Mouse (Mus musculus) midbrain, embryonic 12.5 days (tissue): ENCODE measurements around the gene Nup205. TPM values are rescaled to one million over a fixed set of nuclear protein-coding genes. Genes with fewer than 3 reads are reported as not detected.

Source experiments
- ATAC-seq: fragments of 200-750 bp; cut with Nextera tagmentation; 2 replicates; pipeline ENCODE4 v1.8.0; 2017; ENCODE audit warnings: low read depth, moderate TSS enrichment, moderate library complexity; ENCODE audit not compliant: low FRiP score
- H3K27ac ChIP-seq: fragments of 300-500 bp; sonication (generic); replicated peaks from 2 replicates; pipeline ENCODE4 v1.5.1; 2016; ENCODE audit warnings: mild to moderate bottlenecking
- H3K27me3 ChIP-seq: fragments of 300-500 bp; sonication (generic); 2 replicates; pipeline ENCODE4 v1.6.1; 2016; ENCODE audit warnings: mild to moderate bottlenecking
- H3K36me3 ChIP-seq: fragments of 300-500 bp; sonication (generic); 2 replicates; pipeline ENCODE4 v1.6.1; 2016
- H3K4me1 ChIP-seq: fragments of 300-500 bp; sonication (generic); 2 replicates; pipeline ENCODE4 v1.6.1; 2016
- H3K4me2 ChIP-seq: fragments of 300-500 bp; sonication (generic); replicated peaks from 2 replicates; pipeline ENCODE4 v1.6.1; 2016; ENCODE audit warnings: mild to moderate bottlenecking, moderate library complexity
- H3K4me3 ChIP-seq: fragments of 300-500 bp; sonication (generic); 2 replicates; pipeline ENCODE4 v1.5.1; 2016; ENCODE audit warnings: mild to moderate bottlenecking
- H3K9ac ChIP-seq: fragments of 300-500 bp; sonication (generic); replicated peaks from 2 replicates; pipeline ENCODE4 v1.6.1; 2016; ENCODE audit warnings: mild to moderate bottlenecking, moderate library complexity
- H3K9me3 ChIP-seq: fragments of 300-500 bp; sonication (generic); 2 replicates; pipeline ENCODE4 v1.6.1; 2016; ENCODE audit warnings: mild to moderate bottlenecking
- WGBS: fragments of 180-500 bp; shearing (Covaris S2); methylation state at CpG from one replicate; pipeline ENCODE4 v1.1.7; 2016; 5-methylcytosine and 5-hydroxymethylcytosine counted together
- polyA plus RNA-seq: library from polyadenylated mRNA; unstranded; fragments of >200 nt; fragmentation: Nextera tagmentation; extraction: Ambion mirVana; gene quantifications from 2 replicates; pipeline ENCODE4 v1.2.1, GENCODE M21; 2016

The Nup205 gene
- polyA plus RNA-seq, 1 experiment from 2014 or later, result 47.1 TPM

DNA sequence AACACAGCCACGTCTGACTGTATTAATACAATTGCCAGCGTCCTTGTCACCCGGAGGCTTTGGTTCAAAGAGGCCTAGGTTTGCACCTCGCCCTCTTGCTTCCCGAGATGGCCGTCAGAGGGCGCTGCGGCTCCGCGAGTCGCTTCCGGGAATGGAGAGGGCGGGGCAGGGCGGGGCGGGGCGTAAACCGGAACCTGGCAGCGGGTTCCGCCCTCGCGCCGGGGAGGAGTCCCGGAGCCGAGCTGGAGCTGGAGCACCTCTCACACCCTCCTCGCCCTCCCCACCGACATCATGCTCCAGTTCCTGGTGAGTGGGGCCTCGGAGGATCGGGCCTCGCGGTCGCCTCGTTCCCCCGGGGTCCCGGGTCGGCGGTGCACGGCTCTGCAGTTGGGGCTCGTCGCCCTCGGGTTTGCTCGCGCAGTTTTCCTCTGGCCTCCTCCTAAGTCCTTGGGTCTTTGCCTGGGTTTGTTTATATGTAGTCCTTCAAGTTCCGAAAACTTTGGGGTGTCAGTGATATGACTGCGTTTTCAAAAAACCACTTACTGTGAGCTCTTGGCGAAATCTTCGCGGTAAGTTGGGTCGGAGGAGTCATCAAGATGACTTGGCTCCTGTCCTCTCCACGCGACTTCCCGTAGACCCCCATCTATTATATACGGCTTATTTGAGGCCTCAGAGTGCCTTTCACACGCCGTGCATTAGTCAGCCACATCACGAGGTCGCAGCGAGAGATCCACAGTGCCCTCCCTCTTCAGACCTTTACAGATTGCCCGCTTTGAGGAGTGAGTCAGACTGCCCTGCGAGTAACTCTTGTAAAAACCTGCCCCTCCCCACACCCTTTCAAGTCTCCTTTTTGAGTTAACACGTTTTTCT lies 75.5 kb downstream of the Nup205 start:
- H3K9me3 ChIP-seq, result no peaks in the 10 kb centered on the region
- under 1% methylated on average over 60 of the region's 60 CpGs for WGBS
- no peaks in the 10 kb centered on the region for H3K27me3 ChIP-seq
- H3K4me1 ChIP-seq, result peaks cover 30% of the 10 kb centered on the region
- no peaks in the 10 kb centered on the region for H3K36me3 ChIP-seq
- H3K9ac ChIP-seq, result peak overlapping the region; percentile 83
- H3K27ac ChIP-seq, result peak overlapping the region; percentile 65
- peak overlapping the region; percentile 80 for H3K4me3 ChIP-seq
- peak overlapping the region; percentile 71 for H3K4me2 ChIP-seq
- ATAC-seq, result peak; percentile 93

DNA sequence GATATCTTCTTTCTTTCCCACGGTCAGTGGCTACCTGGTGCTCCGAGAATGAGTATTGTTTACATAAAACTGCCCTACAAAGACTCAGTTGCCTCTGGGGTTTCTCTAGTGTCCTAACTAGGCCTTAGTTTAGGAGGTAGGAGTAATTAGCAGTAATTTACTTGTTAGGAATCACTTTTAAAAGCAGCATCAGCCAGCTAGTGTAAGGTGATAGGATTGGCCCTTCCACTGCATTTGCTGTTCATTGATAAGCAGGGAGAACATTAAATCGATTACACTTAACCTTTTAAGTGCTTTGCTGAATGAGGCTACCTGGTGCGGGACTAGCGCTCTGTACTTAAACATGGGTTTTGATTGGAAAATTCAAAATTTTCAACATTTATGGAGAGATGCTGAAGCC lies 76.3 kb downstream of the Nup205 start:
- peaks cover 30% of the 10 kb centered on the region for H3K4me1 ChIP-seq
- H3K4me2 ChIP-seq, result peak overlapping the region; percentile 71
- 49% methylated on average over 5 of the region's 5 CpGs for WGBS
- no peak overlapping the region for H3K27ac ChIP-seq
- H3K9me3 ChIP-seq, result no peaks in the 10 kb centered on the region
- H3K36me3 ChIP-seq, result no peaks in the 10 kb centered on the region
- ATAC-seq, result no peak
- H3K4me3 ChIP-seq, result peak overlapping the region; percentile 80
- no peaks in the 10 kb centered on the region for H3K27me3 ChIP-seq
- H3K9ac ChIP-seq, result peak overlapping the region; percentile 83

GRCm38 (mm10) chr6:35254136-35254904 lies 77.1 kb downstream of the Nup205 start:
- Histone ChIP-seq H3K4me1 (peaks cover 30% of the 10 kb centered on the region), H3K36me3 (no peaks in the 10 kb centered on the region), H3K4me2 (peak overlapping the region; percentile 71), H3K9ac (peak overlapping the region; percentile 34; the same call in 1 of the 2 replicates), H3K27ac (peak overlapping the region; percentile 30; the same call in 1 of the 2 replicates), H3K9me3 (no peaks in the 10 kb centered on the region), H3K27me3 (no peaks in the 10 kb centered on the region), H3K4me3 (peak overlapping the region; percentile 80)
- WGBS, result 56% methylated on average over 9 of the region's 9 CpGs
- ATAC-seq, result no peak

DNA sequence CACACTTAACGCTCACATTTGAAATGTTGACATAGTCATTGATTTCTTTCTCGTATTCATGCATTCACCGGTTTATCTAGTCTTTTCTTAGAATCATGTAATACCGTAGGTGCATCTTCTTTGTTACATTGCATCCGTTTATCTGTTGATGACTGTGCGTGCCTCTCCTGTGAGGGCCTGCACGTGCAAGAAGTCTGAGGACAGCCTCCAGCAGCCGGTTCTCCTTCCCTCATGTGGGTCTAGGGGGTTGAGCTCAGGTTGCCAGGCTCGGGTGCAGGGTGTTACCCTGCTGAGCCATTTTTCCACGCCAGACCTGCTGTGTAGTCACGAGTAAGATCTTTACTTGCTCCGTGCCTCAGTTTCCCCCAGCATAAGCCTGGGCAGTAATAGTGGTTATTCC lies 77.8 kb downstream of the Nup205 start:
- no peak overlapping the region for H3K4me3 ChIP-seq
- ATAC-seq, result no peak
- no peaks in the 10 kb centered on the region for H3K9me3 ChIP-seq
- no peaks in the 10 kb centered on the region for H3K27me3 ChIP-seq
- peak overlapping the region; percentile 71 for H3K4me2 ChIP-seq
- no peaks in the 10 kb centered on the region for H3K36me3 ChIP-seq
- H3K27ac ChIP-seq, result 0 out of 2 replicates have a peak overlapping the region, but pooled peaks have one; percentile 30
- H3K4me1 ChIP-seq, result peaks cover 30% of the 10 kb centered on the region
- H3K9ac ChIP-seq, result no peak overlapping the region
- 79% methylated on average over 12 of the region's 12 CpGs for WGBS

- ATAC-seq, result no peak
- no peak overlapping the region for H3K9ac ChIP-seq
- no peaks in the 10 kb centered on the region for H3K9me3 ChIP-seq
- H3K27ac ChIP-seq, result no peak overlapping the region
- H3K27me3 ChIP-seq, result no peaks in the 10 kb centered on the region
- peaks cover 30% of the 10 kb centered on the region for H3K4me1 ChIP-seq
- H3K4me2 ChIP-seq, result no peak overlapping the region
- H3K36me3 ChIP-seq, result peaks cover 5% of the 10 kb centered on the region
- 90% methylated on average over 7 of the region's 7 CpGs for WGBS
- H3K4me3 ChIP-seq, result no peak overlapping the region
Observed at GRCm38 (mm10) chr6:35256691-35257090, 79.5 kb downstream of the Nup205 start.

GRCm38 (mm10) chr6:35257626-35258190 lies 80.5 kb downstream of the Nup205 start:
- WGBS, result 88% methylated on average over 13 of the region's 13 CpGs
- Histone ChIP-seq H3K27me3 (no peaks in the 10 kb centered on the region), H3K9me3 (no peaks in the 10 kb centered on the region), H3K4me2 (no peak overlapping the region), H3K4me1 (peaks cover 25% of the 10 kb centered on the region), H3K36me3 (peaks cover 14% of the 10 kb centered on the region), H3K27ac (no peak overlapping the region), H3K4me3 (no peak overlapping the region), H3K9ac (no peak overlapping the region)
- ATAC-seq, result no peak

DNA sequence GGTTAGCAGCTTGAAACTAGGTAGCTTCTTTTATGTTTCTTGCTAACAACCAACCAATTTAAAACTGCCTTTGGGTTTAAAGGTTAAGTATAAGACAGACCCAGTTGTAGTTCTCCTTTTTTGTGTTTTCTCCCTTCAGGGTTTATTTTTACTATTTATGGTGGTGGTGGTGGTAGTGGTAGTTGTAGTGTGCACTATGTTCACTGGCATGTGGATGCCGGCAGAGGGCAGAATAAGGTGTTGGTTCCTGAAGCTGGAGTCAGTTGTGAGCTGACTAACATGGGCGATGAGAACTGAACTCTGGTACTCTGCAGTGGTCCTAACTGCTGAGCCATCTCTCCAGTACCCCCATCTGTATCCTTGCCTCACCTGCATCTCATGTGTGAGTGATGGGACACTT lies 81.7 kb downstream of the Nup205 start:
- no peaks in the 10 kb centered on the region for H3K9me3 ChIP-seq
- WGBS, result 95% methylated on average over 2 of the region's 2 CpGs

GRCm38 (mm10) chr6:35259526-35259925 lies 82.3 kb downstream of the Nup205 start:
- Histone ChIP-seq H3K4me3 (no peak overlapping the region), H3K9ac (no peak overlapping the region), H3K4me1 (peaks cover 13% of the 10 kb centered on the region), H3K4me2 (no peak overlapping the region), H3K27me3 (no peaks in the 10 kb centered on the region), H3K36me3 (peaks cover 28% of the 10 kb centered on the region), H3K9me3 (no peaks in the 10 kb centered on the region), H3K27ac (no peak overlapping the region)
- 81% methylated on average over 5 of the region's 5 CpGs for WGBS
- ATAC-seq, result no peak

More for the DNA sequence above, 81.7 kb downstream of the Nup205 start:
- Histone ChIP-seq H3K4me1 (peaks cover 19% of the 10 kb centered on the region), H3K4me3 (no peak overlapping the region), H3K9ac (no peak overlapping the region), H3K27ac (no peak overlapping the region), H3K27me3 (no peaks in the 10 kb centered on the region), H3K36me3 (peaks cover 24% of the 10 kb centered on the region), H3K4me2 (no peak overlapping the region)
- ATAC-seq, result no peak

GRCm38 (mm10) chr6:35260531-35260930 lies 83.3 kb downstream of the Nup205 start:
- H3K36me3 ChIP-seq, result peaks cover 28% of the 10 kb centered on the region
- H3K4me2 ChIP-seq, result no peak overlapping the region
- peaks cover 3% of the 10 kb centered on the region for H3K4me1 ChIP-seq
- 88% methylated on average over 7 of the region's 7 CpGs for WGBS
- H3K9me3 ChIP-seq, result no peaks in the 10 kb centered on the region
- H3K9ac ChIP-seq, result no peak overlapping the region
- no peak overlapping the region for H3K4me3 ChIP-seq
- no peaks in the 10 kb centered on the region for H3K27me3 ChIP-seq
- no peak overlapping the region for H3K27ac ChIP-seq
- no peak for ATAC-seq

GRCm38 (mm10) chr6:35265580-35266278 lies 88.5 kb downstream of the Nup205 start:
- Histone ChIP-seq H3K4me2 (no peak overlapping the region), H3K9me3 (no peaks in the 10 kb centered on the region), H3K4me1 (no peaks in the 10 kb centered on the region), H3K9ac (no peak overlapping the region), H3K36me3 (peaks cover 32% of the 10 kb centered on the region), H3K27ac (no peak overlapping the region), H3K27me3 (no peaks in the 10 kb centered on the region), H3K4me3 (no peak overlapping the region)
- ATAC-seq, result no peak
- WGBS, result 90% methylated on average over 15 of the region's 15 CpGs

DNA sequence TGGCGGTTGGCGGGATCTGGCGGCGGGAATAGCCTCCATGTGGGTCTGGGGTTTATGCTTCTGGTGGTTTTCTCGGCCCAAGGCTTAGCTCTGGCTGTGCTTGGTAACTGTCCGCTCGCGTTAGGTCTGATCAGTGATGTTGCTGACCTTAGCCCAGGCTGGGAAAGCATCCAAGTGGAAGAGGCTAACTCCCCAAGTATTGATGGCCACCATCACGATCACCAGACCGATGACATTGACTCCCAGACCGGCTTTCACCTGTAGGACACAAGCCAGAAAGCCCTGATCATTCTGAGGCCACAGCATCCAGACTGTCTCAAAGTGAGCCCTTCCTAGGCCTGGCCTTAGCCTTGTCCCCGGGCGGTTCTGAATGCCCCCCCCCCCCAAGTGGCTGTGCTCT lies 91.5 kb downstream of the Nup205 start:
- Histone ChIP-seq H3K27me3 (no peaks in the 10 kb centered on the region), H3K4me1 (no peaks in the 10 kb centered on the region), H3K9me3 (no peaks in the 10 kb centered on the region), H3K4me3 (no peak overlapping the region), H3K9ac (no peak overlapping the region), H3K27ac (no peak overlapping the region), H3K36me3 (0 out of 2 replicates have a peak, but pooled peaks cover 10% of the 10 kb centered on the region), H3K4me2 (no peak overlapping the region)
- ATAC-seq, result no peak
- 92% methylated on average over 13 of the region's 13 CpGs for WGBS
